Mouse (Mus musculus) right cerebral cortex, postnatal 10 days (tissue): Measurements from ENCODE around the gene Heatr5a.
A peak's percentile ranks its signal among the peaks of the same experiment; 100 is the strongest.

Source experiments
- DNase-seq, 2 experiments: peaks; one replicate each; pipeline ENCODE4 v3.0.0; 2021; ENCODE audit warnings: low spot score in 2 of 2

The Heatr5a gene

GRCm38 (mm10) chr12:51847953-51848680 lies 123.0 kb downstream of the Heatr5a start:
- DNase-seq, result no peak

GRCm38 (mm10) chr12:51845261-51845660 lies 125.9 kb downstream of the Heatr5a start:
- DNase-seq, result no peak

- DNase-seq, result peak; percentile 89 to 90
Measured at GRCm38 (mm10) chr12:51844771-51845256, 126.3 kb downstream of the Heatr5a start.

GRCm38 (mm10) chr12:51843576-51844520 lies 127.3 kb downstream of the Heatr5a start:
- no peak for DNase-seq

- DNase-seq, result no peak
Measured at GRCm38 (mm10) chr12:51842081-51842864, 128.8 kb downstream of the Heatr5a start.

GRCm38 (mm10) chr12:51839856-51840255 lies 131.3 kb downstream of the Heatr5a start:
- DNase-seq, result no peak

GRCm38 (mm10) chr12:51835219-51835618 lies 135.9 kb downstream of the Heatr5a start:
- no peak for DNase-seq

GRCm38 (mm10) chr12:51831931-51832330 lies 139.2 kb downstream of the Heatr5a start:
- DNase-seq, result no peak

- DNase-seq, result no peak
Measured at GRCm38 (mm10) chr12:51831296-51831695, 139.8 kb downstream of the Heatr5a start.

- DNase-seq, result no peak
Measured at GRCm38 (mm10) chr12:51830671-51831070, 140.4 kb downstream of the Heatr5a start.

GRCm38 (mm10) chr12:51830077-51830402 lies 141.1 kb downstream of the Heatr5a start:
- DNase-seq, result no peak

GRCm38 (mm10) chr12:51829290-51830076 lies 141.6 kb downstream of the Heatr5a start, which contains the start of gene Hectd1:
Gene Hectd1 (minus strand): TSS chr12:51829536.
- peak; percentile 88 for DNase-seq

GRCm38 (mm10) chr12:51828716-51829289 lies 142.3 kb downstream of the Heatr5a start:
- DNase-seq, result peak; percentile 48 to 52

- DNase-seq, result no peak
Measured at GRCm38 (mm10) chr12:51827958-51828650, 143.0 kb downstream of the Heatr5a start.
